ENCODE assay signal across 1 mouse cellular context in the genomic region with DNA sequence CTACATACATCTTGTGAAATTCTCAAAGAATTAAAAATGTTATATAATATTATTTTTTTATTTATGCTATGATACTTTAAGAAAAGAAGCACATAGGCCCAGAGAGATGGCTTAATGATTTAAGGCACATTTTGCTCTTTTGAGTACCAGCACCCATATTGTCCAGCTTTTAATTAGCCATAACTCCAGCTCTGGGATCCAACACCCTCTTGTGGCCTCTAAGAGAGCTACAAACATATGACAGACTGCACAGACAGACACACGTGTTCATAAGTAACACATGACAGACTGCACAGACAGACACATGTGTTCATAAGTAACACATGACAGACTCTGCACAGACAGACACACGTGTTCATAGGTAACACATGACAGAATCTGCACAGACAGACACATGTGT.
A peak's percentile ranks its signal among the peaks of the same experiment; 100 is the strongest.
TF ChIP-seq lines count a peak whose summit lies in the region.

No protein-coding gene starts in this region.

TF ChIP-seq in MEL, 35 proteins besides CTCF, POLR2A, EP300 and RAD21 (continued from another document):
- TF ChIP-seq SIN3A (IDR thresholded peaks at IDR 0.05; ENCODE audit: low read length): no peak
- no peak for TF ChIP-seq GATA1 (IDR thresholded peaks at IDR 0.05; ENCODE audit: low read depth, low read length)
- TF ChIP-seq ELF1 (IDR thresholded peaks at IDR 0.05; ENCODE audit: low read depth, low read length): no peak
- TF ChIP-seq ZC3H11A (IDR thresholded peaks at IDR 0.05; ENCODE audit: low read depth, low read length): peak; percentile 66
- no peak for TF ChIP-seq USF2 (IDR thresholded peaks at IDR 0.05; ENCODE audit: borderline replicate concordance in 1 of 2, insufficient read depth in 1 of 2, low read depth in 1 of 2, low read length in 2 of 2)
- TF ChIP-seq MAZ (IDR thresholded peaks at IDR 0.05; ENCODE audit: low read depth, low read length): no peak
- TF ChIP-seq JUND (IDR thresholded peaks at IDR 0.05; ENCODE audit: low read depth, low read length): no peak
- TF ChIP-seq MAX (IDR thresholded peaks at IDR 0.05; ENCODE audit: low read length): peak; percentile 41; the same call in 1 of the 2 replicates
- no peak for TF ChIP-seq USF1 (IDR thresholded peaks at IDR 0.05; ENCODE audit: low read depth, low read length)
- no peak for TF ChIP-seq ZKSCAN1 (IDR thresholded peaks at IDR 0.05; ENCODE audit: low read depth, low read length)
- TF ChIP-seq MYC (IDR thresholded peaks at IDR 0.05; ENCODE audit: low read depth, low read length): no peak
- peak; percentile 83 for TF ChIP-seq SMC3 (IDR thresholded peaks at IDR 0.05; ENCODE audit: low read depth, low read length)
